Mouse (Mus musculus) R1 (cell line): ENCODE results near the gene Dscam.

Source experiments
- DNase-seq: peaks from one replicate; pipeline ENCODE4 v3.0.0-alpha.2; 2018; ENCODE audit warnings: low read depth, low spot score

Dscam gene

DNA sequence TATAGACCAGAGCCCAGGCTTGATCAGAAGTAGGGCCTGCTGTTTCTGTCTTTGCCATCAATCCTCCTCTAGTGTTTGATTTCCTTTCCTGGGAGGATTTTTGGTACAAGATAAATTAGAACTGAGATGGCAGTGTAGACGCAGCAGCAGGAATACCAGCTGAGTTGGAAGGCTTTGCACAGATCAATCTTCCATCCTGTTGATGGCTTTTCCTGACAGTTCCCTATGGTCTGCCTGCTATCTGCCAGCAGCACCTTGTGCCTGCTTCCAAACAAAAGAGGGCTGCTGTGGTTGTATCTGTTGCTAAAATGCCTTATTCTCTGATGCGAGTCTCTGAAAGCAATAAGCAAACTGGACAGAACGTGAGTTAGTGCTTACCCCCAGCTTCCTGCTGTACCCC lies 402.6 kb downstream of the Dscam start:
- DNase-seq: no peak

- DNase-seq: no peak
These were observed 403.0 kb downstream of the Dscam start for GRCm38 (mm10) chr16:96767508-96767907.

- peak; percentile 37 for DNase-seq
These were observed 409.3 kb downstream of the Dscam start for GRCm38 (mm10) chr16:96761225-96761624.

DNA sequence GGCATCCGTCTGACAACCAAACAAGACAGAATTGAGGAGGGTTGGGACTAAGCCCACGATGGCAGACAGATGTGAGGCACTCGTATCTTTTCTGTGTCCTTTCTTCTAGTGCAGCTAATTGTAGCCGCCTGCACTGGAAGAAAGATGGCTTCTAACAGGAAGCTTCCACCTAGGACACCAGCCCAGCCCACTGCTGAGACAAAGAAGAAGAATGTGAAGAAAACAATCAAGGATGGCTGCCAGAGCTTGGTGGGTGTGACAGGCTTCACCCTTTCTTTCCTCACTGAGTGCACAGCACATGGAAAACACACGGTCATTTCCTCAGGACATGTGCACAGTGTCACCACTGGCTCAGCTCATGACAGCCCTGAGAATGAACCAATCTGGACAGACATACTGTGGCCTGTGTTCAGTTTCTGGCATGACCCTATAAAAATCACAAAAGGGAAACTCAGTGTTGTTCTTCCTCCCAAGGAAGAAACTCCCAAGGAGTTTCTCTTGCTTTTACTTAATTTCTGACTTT lies 411.4 kb downstream of the Dscam start:
- peak; percentile 90 for DNase-seq

GRCm38 (mm10) chr16:96758381-96758780 lies 412.2 kb downstream of the Dscam start:
- DNase-seq: peak; percentile 71

- DNase-seq: peak; percentile 84
These were observed 412.8 kb downstream of the Dscam start for GRCm38 (mm10) chr16:96757588-96758313.

DNA sequence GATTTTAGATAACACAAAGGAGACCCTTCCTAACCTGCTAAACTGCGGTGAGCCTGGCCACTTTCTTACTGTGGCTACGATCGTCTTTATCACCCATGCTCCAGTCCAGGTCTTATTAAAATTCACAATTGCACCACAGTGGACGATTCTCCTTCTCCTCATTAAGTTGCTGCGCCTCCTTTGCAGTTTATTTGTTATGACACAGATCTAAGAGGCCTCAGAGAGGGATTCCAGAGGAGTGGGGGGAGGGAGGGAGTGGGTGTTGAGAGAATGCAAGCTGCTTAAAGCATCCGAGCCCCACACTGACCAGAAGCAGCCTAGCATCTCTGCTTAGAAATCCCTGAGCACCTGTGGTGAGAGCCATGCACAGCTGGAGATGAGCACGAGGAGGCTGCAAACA lies 413.6 kb downstream of the Dscam start:
- peak; percentile 46 for DNase-seq

GRCm38 (mm10) chr16:96754971-96755504 lies 415.5 kb downstream of the Dscam start:
- no peak for DNase-seq

- no peak for DNase-seq
These were observed 416.2 kb downstream of the Dscam start for GRCm38 (mm10) chr16:96754381-96754780.

DNA sequence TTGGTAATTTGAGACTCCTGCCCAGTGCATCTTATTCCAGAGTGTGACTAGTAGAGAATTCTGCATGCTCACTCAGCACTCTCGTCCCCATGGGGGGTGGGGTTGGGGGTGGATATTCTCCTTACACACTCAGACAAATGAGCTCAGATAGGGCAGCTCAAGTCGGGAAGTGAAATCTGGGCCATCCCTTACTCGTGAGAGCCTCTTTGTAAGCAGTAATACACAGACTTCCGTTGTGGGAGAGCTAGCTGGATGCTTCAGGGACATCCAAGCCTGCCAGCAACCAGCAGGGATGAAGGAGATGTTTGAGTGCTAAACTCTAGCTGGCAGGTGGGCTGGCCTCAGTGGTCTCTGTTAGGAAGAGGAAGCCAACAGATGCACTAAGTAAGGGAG lies 416.8 kb downstream of the Dscam start:
- no peak for DNase-seq

- no peak for DNase-seq
These were observed 417.3 kb downstream of the Dscam start for GRCm38 (mm10) chr16:96753164-96753780.

DNA sequence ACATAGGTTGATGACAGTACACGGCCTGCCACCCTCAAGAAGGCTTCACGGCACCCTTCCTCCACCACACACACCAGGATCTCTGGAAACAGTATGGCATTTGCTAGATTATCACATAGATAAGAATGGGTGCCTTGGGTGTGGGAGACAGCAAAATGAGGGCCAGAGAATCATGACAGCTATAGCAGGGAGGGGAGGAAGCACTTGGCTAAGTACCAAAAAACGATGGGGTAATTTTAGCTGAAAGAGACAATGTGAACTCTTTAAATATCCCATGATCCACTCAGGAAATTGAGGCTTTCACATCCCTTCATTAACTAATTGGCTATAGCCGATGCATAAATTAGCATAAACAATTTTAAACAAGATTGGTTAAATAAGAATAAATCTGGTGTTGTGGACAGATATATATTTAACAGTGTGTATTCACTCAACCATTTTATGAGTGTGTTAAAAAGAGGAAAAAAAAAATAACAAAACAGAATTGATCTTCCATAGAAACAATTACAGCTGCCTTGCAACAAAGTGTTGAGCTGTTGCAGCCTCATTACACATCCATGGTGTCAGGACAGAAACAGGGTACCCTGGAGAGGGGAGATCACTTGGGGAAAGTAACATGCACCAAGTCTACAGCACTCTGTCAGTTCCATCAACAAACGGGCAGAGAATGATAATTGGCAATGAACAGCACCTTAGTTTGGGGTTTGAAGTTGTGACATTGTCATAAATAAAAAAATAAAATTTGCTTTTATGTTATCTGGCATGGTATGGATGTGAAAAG lies 427.9 kb downstream of the Dscam start:
- no peak for DNase-seq

- DNase-seq: no peak
These were observed 429.2 kb downstream of the Dscam start for GRCm38 (mm10) chr16:96741336-96741735.

- no peak for DNase-seq
These were observed 430.2 kb downstream of the Dscam start for GRCm38 (mm10) chr16:96740073-96741055.

GRCm38 (mm10) chr16:96736501-96736900 lies 434.1 kb downstream of the Dscam start:
- no peak for DNase-seq

- no peak for DNase-seq
These were observed 439.7 kb downstream of the Dscam start for GRCm38 (mm10) chr16:96730881-96731280.

GRCm38 (mm10) chr16:96727836-96728774 lies 442.4 kb downstream of the Dscam start:
- DNase-seq: no peak

DNA sequence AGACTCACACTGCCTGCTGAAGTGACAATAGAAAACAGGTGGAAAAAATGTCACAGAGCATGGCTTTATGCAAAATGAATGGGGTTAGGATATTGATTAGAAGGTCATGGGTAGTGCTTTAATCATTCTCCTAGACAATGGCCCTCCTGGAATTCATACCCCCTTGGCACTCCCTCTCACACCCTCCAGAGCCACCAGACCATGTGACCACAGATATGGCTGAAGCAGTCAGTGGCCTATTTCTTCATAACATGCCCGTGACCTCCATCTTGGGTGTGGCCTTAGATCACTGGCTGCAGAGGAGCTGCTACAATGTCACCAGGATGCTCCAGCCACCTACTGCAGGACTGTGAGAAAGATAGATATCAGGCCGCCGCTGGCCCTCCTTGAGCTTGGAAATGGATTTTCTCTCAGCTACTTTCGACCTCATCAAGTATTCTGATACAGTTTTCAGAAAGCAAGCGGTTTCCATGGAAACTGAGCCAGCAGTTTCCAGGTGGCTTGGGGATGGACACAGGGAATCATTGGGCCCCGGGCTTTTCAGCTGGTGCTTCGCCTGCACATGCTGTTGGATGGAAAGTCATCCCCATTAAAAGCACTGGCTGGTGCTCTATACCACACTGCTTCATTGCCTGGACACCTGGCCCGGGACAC lies 445.4 kb downstream of the Dscam start:
- peak; percentile 34 for DNase-seq

GRCm38 (mm10) chr16:96724591-96724990 lies 446.0 kb downstream of the Dscam start:
- DNase-seq: no peak
